Mouse (Mus musculus) neural tube, embryonic 15.5 days (tissue): ENCODE data around the gene Padi2. TPM values are rescaled to one million over a fixed set of nuclear protein-coding genes. Genes with fewer than 3 reads are reported as not detected.

Source experiments
- ATAC-seq: fragments of 200-750 bp; cut with Nextera tagmentation; 2 replicates; pipeline ENCODE4 v1.8.0; 2017; ENCODE audit warnings: mild to moderate bottlenecking, moderate TSS enrichment, moderate library complexity; ENCODE audit not compliant: low FRiP score
- H3K27ac ChIP-seq: fragments of 300-500 bp; sonication (generic); replicated peaks from 2 replicates; pipeline ENCODE4 v1.5.1; 2015; ENCODE audit warnings: mild to moderate bottlenecking, inconsistent platforms
- H3K27me3 ChIP-seq: fragments of 300-500 bp; sonication (generic); replicated peaks from 2 replicates; pipeline ENCODE4 v1.6.1; 2015; ENCODE audit warnings: inconsistent platforms
- H3K36me3 ChIP-seq: fragments of 300-500 bp; sonication (generic); 2 replicates; pipeline ENCODE4 v1.6.1; 2015; ENCODE audit warnings: inconsistent platforms
- H3K4me1 ChIP-seq: fragments of 300-500 bp; sonication (generic); 2 replicates; pipeline ENCODE4 v1.6.1; 2015; ENCODE audit warnings: inconsistent platforms
- H3K4me2 ChIP-seq: fragments of 300-500 bp; sonication (generic); 2 replicates; pipeline ENCODE4 v1.6.1; 2015; ENCODE audit warnings: inconsistent platforms, mild to moderate bottlenecking, moderate library complexity
- H3K4me3 ChIP-seq: fragments of 300-500 bp; sonication (generic); replicated peaks from 2 replicates; pipeline ENCODE4 v1.5.1; 2015; ENCODE audit warnings: mild to moderate bottlenecking, inconsistent platforms
- H3K9ac ChIP-seq: fragments of 300-500 bp; sonication (generic); replicated peaks from 2 replicates; pipeline ENCODE4 v1.6.1; 2015; ENCODE audit warnings: mild to moderate bottlenecking, inconsistent platforms
- H3K9me3 ChIP-seq: fragments of 300-500 bp; sonication (generic); replicated peaks from 2 replicates; pipeline ENCODE4 v1.6.1; 2016; ENCODE audit warnings: inconsistent platforms
- WGBS: fragments of 180-500 bp; shearing (Covaris S2); methylation state at CpG from one replicate; pipeline ENCODE4 v1.1.7; 2015; ENCODE audit warnings: mixed read lengths; 5-methylcytosine and 5-hydroxymethylcytosine counted together
- polyA plus RNA-seq: library from polyadenylated mRNA; unstranded; fragments of >200 nt; fragmentation: Nextera tagmentation; extraction: Ambion mirVana; gene quantifications from 2 replicates; pipeline ENCODE4 v1.2.1, GENCODE M21; 2015

Gene Padi2
- polyA plus RNA-seq, 1 experiment from 2014 or later = 1.0 TPM

DNA sequence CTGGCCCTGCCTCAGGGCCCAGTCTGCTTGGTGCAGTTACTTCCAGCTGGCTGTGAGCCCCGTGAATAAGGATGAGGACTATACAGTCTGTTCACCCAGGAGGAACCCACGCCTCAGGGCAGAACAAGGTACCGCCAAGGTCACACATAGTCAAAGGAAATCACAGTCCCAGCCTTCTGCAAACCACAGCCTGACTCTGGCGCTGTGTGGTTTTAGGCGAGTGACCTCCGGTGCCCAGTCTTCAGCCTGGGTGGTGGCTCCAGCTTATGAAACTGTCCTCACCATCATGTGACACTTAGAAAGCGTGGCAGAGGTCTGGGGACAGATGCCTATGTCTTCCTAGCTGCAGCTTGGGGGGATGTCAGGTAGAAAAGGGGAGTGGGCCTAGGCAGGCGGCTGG lies 89.7 kb downstream of the Padi2 start:
- Histone ChIP-seq H3K4me1 (no peaks in the 10 kb centered on the region), H3K27ac (no peak overlapping the region), H3K9me3 (no peaks in the 10 kb centered on the region), H3K36me3 (peaks cover 84% of the 10 kb centered on the region), H3K27me3 (no peaks in the 10 kb centered on the region), H3K9ac (no peak overlapping the region), H3K4me2 (no peak overlapping the region), H3K4me3 (no peak overlapping the region)
- WGBS = 91% methylated on average over 8 of the region's 8 CpGs
- no peak for ATAC-seq

DNA sequence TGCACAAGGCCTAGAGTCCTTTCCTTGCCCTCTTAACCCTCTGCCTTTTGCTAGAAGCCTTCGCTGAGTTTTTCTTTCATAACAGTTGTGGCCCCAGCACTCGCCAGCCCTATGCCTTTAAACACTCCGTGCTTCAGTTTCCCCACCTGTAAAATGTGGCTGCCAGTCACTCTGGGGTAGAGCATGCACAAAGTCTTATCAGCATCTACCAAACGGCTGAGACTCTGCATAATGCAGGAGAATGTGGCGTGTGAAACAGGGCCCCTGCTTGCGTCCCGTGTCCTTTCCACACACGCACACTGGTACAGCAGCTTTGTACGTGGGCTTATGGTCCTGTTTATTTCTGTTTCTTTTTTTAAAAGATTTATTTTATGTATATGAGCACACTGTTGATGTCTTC lies 90.7 kb downstream of the Padi2 start:
- Histone ChIP-seq H3K36me3 (peaks cover 94% of the 10 kb centered on the region), H3K4me2 (no peak overlapping the region), H3K27me3 (no peaks in the 10 kb centered on the region), H3K4me3 (no peak overlapping the region), H3K4me1 (no peaks in the 10 kb centered on the region), H3K9ac (no peak overlapping the region), H3K27ac (no peak overlapping the region), H3K9me3 (no peaks in the 10 kb centered on the region)
- 98% methylated on average over 9 of the region's 9 CpGs for WGBS
- no peak for ATAC-seq

Other genes with a start within 250 kb of the Padi2 start
- 23.6 and 26.4 TPM in 2 replicates for gene Arhgef10l, start 240.3 kb upstream of the Padi2 start, polyA plus RNA-seq
- 16.7 and 16.8 TPM in 2 replicates for gene Rcc2, start 205.8 kb upstream of the Padi2 start, polyA plus RNA-seq
- 0.65 TPM in 1 of 2 replicates, not detected in the other for gene Padi6, start 163.7 kb upstream of the Padi2 start, polyA plus RNA-seq
- 0.20 and 1.6 TPM in 2 replicates for gene Padi4, start 132.1 kb upstream of the Padi2 start, polyA plus RNA-seq
- gene Padi3, start 95.7 kb upstream of the Padi2 start, polyA plus RNA-seq = 0.22 TPM in 1 of 2 replicates, not detected in the other
- 0.08 and 0.24 TPM in 2 replicates for gene Padi1, start 60.6 kb upstream of the Padi2 start, polyA plus RNA-seq
- gene Sdhb, start 54.9 kb downstream of the Padi2 start, polyA plus RNA-seq = 492 and 530 TPM in 2 replicates
- gene Atp13a2, start 80.5 kb downstream of the Padi2 start, polyA plus RNA-seq = 162 and 188 TPM in 2 replicates
- 210 and 222 TPM in 2 replicates for gene Mfap2, start 104.1 kb downstream of the Padi2 start, polyA plus RNA-seq
- gene Crocc, start 154.2 kb downstream of the Padi2 start, polyA plus RNA-seq = 4.5 and 4.9 TPM in 2 replicates
- gene Necap2, start 172.0 kb downstream of the Padi2 start, polyA plus RNA-seq = 56.8 and 59.8 TPM in 2 replicates
- gene Spata21, start 182.0 kb downstream of the Padi2 start, polyA plus RNA-seq = 0.51 and 0.55 TPM in 2 replicates
- 23.7 and 29.1 TPM in 2 replicates for gene Szrd1, start 233.4 kb downstream of the Padi2 start, polyA plus RNA-seq
- gene Fbxo42, start 241.6 kb downstream of the Padi2 start, polyA plus RNA-seq = 23.3 and 23.8 TPM in 2 replicates